Comparison of ENCODE assay signal across 16 mouse cellular contexts in the genomic region with DNA sequence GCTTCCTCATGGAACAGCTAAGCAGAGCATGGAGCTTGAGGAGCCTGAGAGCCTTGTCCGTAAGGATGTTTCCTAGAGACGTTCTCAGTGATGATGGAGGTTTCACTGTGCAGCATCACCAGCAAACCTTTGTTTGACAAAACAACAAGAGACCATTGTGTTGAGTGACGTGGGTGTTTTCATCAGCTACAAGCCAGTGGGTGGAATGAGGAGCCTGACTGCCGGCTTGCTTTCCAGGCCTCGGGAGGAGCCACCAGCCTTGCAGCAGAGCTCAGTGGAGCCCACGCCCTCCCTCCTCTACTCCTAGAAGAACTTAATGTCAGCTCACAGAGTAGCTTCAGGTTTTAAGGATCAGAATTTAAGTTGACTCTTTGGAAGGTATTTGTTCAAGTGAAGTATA. TPM values are rescaled to one million over a fixed set of nuclear protein-coding genes. Genes with fewer than 3 reads are reported as not detected.
DNase-seq lines count a peak whose midpoint lies in the region.
"Had no signal": no experiment of that assay in that cellular context is flagged by ENCODE, and none has a peak within 500 bp of the region (broad histone marks: within the 10 kb centered on the region; RNA-seq: fewer than 3 reads in every experiment).

No protein-coding gene starts in this region.

- DNase-seq in layer of hippocampus, adult 18-20 months (ENCODE audit: low spot score in 2 of 2) = peak; percentile 42 to 71
- DNase-seq in layer of hippocampus, postnatal 14 days (ENCODE audit: low spot score in 2 of 2) = no peak
- DNase-seq in right cerebral cortex, adult 18-20 months = peak; percentile 75
- no peak for DNase-seq in right cerebral cortex, postnatal 14 days
- peak; percentile 24 to 44 for DNase-seq in layer of hippocampus, postnatal 36 days
- peak; percentile 64 for DNase-seq in telencephalon, adult 2 months (ENCODE audit: low read depth, low spot score)
- DNase-seq in adrenal gland, postnatal 10 days = no peak
- DNase-seq: adrenal gland, postnatal 14 days; cerebellum, adult 9-11 months; gastrocnemius, postnatal 10 days; heart, postnatal 4 days; kidney, adult 2 months; lung, adult 18-20 months; lung, postnatal 10 days; thymus, adult 2 months; thymus, postnatal 4 days had no signal

RNA-seq across cellular contexts. Expression of a gene that starts 24.8 kb away (rescaled TPM):
- 100 to 1,000 TPM; 186 to 187 TPM for total RNA-seq in layer of hippocampus, adult 18-20 months (2021)
- 100 to 1,000 TPM; 170 to 200 TPM for total RNA-seq in layer of hippocampus, postnatal 14 days (2021)
- total RNA-seq in layer of hippocampus, postnatal 36 days (2021) = 100 to 1,000 TPM; 147 to 168 TPM
- 100 to 1,000 TPM; 790 to 884 TPM for total RNA-seq in adrenal gland, postnatal 10 days (2021)

RNA-seq across cellular contexts. Expression of a gene that starts 32.1 kb away (rescaled TPM):
- total RNA-seq in layer of hippocampus, adult 18-20 months (2021) = 10 to 100 TPM; 39.7 to 43.9 TPM
- total RNA-seq in layer of hippocampus, postnatal 14 days (2021) = 10 to 100 TPM; 49.8 to 56.7 TPM
- total RNA-seq in layer of hippocampus, postnatal 36 days (2021) = 10 to 100 TPM; 41.8 to 60.0 TPM
- total RNA-seq in adrenal gland, postnatal 10 days (2021) = 10 to 100 TPM; 11.5 to 17.3 TPM

RNA-seq across cellular contexts. Expression of a gene that starts 44.0 kb away (rescaled TPM):
- total RNA-seq in layer of hippocampus, adult 18-20 months (2021) = 10 to 100 TPM; 22.8 to 23.2 TPM
- total RNA-seq in layer of hippocampus, postnatal 14 days (2021) = 10 to 100 TPM; 19.3 to 21.5 TPM
- total RNA-seq in layer of hippocampus, postnatal 36 days (2021) = 10 to 100 TPM; 20.0 to 24.8 TPM
- total RNA-seq in adrenal gland, postnatal 10 days (2021) = 10 to 100 TPM; 20.8 to 24.6 TPM

Comparison
In these comparisons a context has a peak if more than half of its experiments do, and no peak if none do; other contexts are left out.
1. DNase-seq: peak in layer of hippocampus, adult 18-20 months (2 of 2), right cerebral cortex, adult 18-20 months (single experiment), layer of hippocampus, postnatal 36 days (2 of 2) and telencephalon, adult 2 months (single experiment); none in layer of hippocampus, postnatal 14 days (0 of 2), right cerebral cortex, postnatal 14 days (single experiment) and adrenal gland, postnatal 10 days (single experiment).